Mouse (Mus musculus): ENCODE measurements around the gene Ppara.

The Ppara gene

GRCm38 (mm10) chr15:85734571-85735033 lies at the start of gene Ppara:
Gene Ppara (plus strand): TSS chr15:85734983.
- DNase-seq (ENCODE audit: low spot score in 2 of 2), result no peak

- DNase-seq (ENCODE audit: low spot score in 2 of 2), result peak in 1 of 2 experiments; percentile 71
Observed at GRCm38 (mm10) chr15:85686641-85687395, 48.0 kb upstream of the Ppara start.

GRCm38 (mm10) chr15:85687630-85688410 lies 47.0 kb upstream of the Ppara start:
- DNase-seq (ENCODE audit: low spot score in 2 of 2), result no peak

GRCm38 (mm10) chr15:85688734-85689133 lies 46.0 kb upstream of the Ppara start:
- DNase-seq (ENCODE audit: low spot score in 2 of 2), result no peak

GRCm38 (mm10) chr15:85689523-85689922 lies 45.3 kb upstream of the Ppara start:
- DNase-seq (ENCODE audit: low spot score in 2 of 2), result no peak

- DNase-seq (ENCODE audit: low spot score in 2 of 2), result no peak
Observed at GRCm38 (mm10) chr15:85690058-85690457, 44.7 kb upstream of the Ppara start.

- no peak for DNase-seq (ENCODE audit: low spot score in 2 of 2)
Observed at GRCm38 (mm10) chr15:85690875-85691274, 43.9 kb upstream of the Ppara start.

GRCm38 (mm10) chr15:85693115-85693514 lies 41.7 kb upstream of the Ppara start:
- DNase-seq (ENCODE audit: low spot score in 2 of 2), result no peak

GRCm38 (mm10) chr15:85693819-85694218 lies 41.0 kb upstream of the Ppara start:
- DNase-seq (ENCODE audit: low spot score in 2 of 2), result no peak

GRCm38 (mm10) chr15:85694379-85694778 lies 40.4 kb upstream of the Ppara start:
- no peak for DNase-seq (ENCODE audit: low spot score in 2 of 2)

GRCm38 (mm10) chr15:85695304-85695703 lies 39.5 kb upstream of the Ppara start:
- no peak for DNase-seq (ENCODE audit: low spot score in 2 of 2)

GRCm38 (mm10) chr15:85698345-85699034 lies 36.3 kb upstream of the Ppara start:
- DNase-seq (ENCODE audit: low spot score in 2 of 2), result no peak

- DNase-seq (ENCODE audit: low spot score in 2 of 2), result no peak
Observed at GRCm38 (mm10) chr15:85699452-85699851, 35.3 kb upstream of the Ppara start.

- DNase-seq (ENCODE audit: low spot score in 2 of 2), result no peak
Observed at GRCm38 (mm10) chr15:85699862-85700501, 34.8 kb upstream of the Ppara start.

GRCm38 (mm10) chr15:85700716-85701115 lies 34.1 kb upstream of the Ppara start:
- DNase-seq (ENCODE audit: low spot score in 2 of 2), result no peak

- no peak for DNase-seq (ENCODE audit: low spot score in 2 of 2)
Observed at GRCm38 (mm10) chr15:85701128-85701930, 33.5 kb upstream of the Ppara start.

- peak in 1 of 2 experiments; percentile 60 for DNase-seq (ENCODE audit: low spot score in 2 of 2)
Observed at GRCm38 (mm10) chr15:85702411-85702951, 32.3 kb upstream of the Ppara start.

GRCm38 (mm10) chr15:85703194-85703641 lies 31.6 kb upstream of the Ppara start:
- DNase-seq (ENCODE audit: low spot score in 2 of 2), result no peak

GRCm38 (mm10) chr15:85703858-85704257 lies 30.9 kb upstream of the Ppara start:
- no peak for DNase-seq (ENCODE audit: low spot score in 2 of 2)

- DNase-seq (ENCODE audit: low spot score in 2 of 2), result no peak
Observed at GRCm38 (mm10) chr15:85704341-85705012, 30.3 kb upstream of the Ppara start.
